Mouse (Mus musculus) ovary, postnatal 10 days (tissue): ENCODE measurements around the gene Col4a2.

Experiments used
- DNase-seq: peaks from one replicate; pipeline ENCODE4 v3.0.0; 2022; ENCODE audit warnings: low spot score

Gene Col4a2

DNA sequence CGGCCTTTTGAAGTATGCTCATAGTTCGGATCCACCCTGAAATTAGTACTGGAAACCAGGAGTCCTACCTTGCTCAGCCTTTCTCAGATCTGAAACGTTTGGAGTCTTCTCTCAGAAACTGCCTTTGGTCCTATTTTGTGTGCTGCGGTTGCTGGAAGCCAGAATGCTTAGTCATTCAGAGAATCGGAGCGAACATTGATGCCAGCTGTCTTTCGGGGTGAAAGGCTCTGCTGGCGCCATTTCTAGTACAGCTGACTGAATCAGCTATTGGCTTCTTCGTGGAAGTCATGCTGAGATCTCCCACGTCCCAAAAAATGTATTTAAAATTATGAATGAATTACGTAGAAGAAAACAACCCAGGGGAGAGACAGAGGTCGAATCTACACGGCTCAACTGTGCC is 105.2 kb downstream of the Col4a2 start:
- DNase-seq, result no peak

DNA sequence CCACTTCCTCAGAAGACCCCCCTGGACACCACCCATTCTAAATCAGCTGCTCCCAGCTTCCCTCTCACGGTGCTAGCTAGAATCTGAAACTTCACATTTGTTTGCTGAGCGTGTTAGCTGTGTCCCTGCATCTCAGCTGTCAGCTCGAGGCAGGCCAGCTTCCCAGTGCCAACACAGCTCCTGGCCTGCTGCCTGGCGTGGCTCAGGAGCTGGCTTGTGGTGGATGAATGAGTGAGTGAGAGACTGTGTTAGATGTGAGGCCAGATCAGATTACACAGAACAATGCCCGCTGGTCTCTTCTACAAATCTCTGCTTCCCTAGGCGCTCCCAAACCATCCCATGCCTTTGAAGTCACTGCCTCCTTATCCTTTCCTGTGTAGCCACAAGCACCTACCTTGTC is 106.6 kb downstream of the Col4a2 start:
- DNase-seq, result no peak

DNA sequence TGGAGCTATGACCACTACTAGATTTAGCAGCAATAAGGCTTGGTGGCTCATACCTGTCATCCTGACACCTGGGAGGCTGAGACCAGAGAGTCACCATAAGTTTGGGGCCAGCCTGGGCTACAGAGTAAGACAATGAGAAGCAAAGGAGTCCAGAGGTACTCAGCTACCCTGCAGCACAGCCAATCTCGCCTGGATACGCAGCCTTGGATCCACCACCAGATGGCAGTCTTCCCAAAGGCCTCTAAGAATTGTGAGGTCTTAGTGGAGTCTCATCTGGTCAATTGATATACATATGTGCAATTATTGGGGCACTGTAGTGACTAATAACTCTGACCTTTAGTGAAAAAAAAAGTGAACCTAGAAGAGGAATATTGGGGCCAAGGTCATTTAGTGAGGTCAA is 107.0 kb downstream of the Col4a2 start:
- DNase-seq, result no peak

DNA sequence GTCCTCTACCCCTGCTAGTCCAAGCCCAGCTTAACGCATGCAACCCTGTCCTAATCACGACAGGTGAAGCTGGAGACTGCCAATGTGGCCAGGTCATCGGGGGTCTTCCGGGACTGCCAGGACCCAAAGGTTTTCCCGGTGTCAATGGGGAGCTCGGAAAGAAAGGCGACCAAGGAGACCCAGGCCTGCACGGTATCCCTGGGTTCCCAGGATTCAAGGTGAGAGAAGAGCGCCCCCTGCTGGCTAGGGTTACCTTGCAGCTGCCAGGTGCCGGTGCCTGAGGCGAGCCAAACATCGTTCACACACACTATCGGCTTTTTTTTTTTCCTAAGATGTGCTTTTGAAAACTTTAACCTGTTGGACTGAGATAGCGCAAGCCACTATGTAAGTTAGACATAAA is 108.5 kb downstream of the Col4a2 start:
- DNase-seq, result peak; percentile 42

- no peak for DNase-seq
Observed at GRCm38 (mm10) chr8:11421968-11422367, 109.4 kb downstream of the Col4a2 start.

- no peak for DNase-seq
Observed at GRCm38 (mm10) chr8:11423091-11423490, 110.5 kb downstream of the Col4a2 start.

- no peak for DNase-seq
Observed at GRCm38 (mm10) chr8:11430688-11431087, 118.1 kb downstream of the Col4a2 start.

DNA sequence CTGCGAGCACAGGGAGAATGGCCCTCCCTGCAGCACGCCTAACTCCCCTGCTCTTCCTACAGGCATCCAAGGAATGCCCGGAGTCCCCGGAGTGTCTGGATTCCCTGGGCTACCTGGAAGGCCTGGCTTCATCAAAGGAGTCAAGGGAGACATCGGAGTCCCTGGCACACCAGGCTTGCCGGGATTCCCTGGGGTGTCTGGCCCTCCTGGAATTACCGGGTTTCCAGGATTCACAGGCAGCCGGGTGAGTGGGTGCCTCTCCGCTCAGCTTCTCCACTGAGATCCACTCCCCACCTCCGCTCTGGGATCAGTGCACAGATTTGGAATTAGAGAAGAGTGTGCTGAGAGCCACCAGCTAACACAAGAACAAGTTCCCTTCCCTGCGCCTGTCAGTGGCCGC is 125.3 kb downstream of the Col4a2 start:
- DNase-seq, result no peak

GRCm38 (mm10) chr8:11441291-11441690 is 128.7 kb downstream of the Col4a2 start:
- DNase-seq, result no peak

DNA sequence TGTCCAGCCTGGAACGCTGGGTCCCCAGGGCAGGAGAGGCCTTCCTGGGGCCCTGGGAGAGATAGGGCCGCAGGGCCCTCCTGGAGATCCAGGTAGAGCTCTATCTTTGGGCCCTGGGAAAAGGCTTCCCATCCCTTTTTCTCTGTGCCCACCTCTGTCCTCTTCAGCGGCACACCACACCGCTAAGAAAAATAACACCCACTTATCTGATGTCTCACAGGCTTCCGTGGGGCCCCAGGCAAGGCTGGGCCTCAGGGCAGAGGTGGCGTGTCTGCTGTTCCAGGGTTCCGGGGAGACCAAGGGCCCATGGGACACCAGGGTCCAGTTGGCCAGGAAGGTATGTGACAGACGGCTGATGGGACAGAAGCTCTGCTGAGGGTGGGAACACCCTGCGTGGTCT is 131.0 kb downstream of the Col4a2 start:
- DNase-seq, result no peak

DNA sequence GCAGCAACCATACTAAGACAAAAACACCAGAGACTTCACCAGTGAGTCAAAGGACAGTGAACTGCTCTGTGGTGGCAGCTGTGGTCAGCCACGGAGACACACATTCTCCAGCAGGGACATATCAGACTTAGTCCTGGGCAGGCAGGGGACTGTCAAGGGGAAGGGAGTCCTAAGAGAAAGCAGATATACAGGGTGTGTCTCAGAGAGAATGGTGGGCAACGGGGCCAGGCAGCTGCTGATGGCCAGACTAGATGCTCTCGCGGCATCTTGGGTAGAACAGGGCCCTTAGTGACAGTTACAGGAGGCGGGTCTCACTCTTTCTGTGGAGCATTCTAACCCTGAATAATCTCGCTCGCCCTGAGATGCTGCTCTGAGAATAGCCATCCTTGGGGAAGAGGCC is 131.6 kb downstream of the Col4a2 start:
- no peak for DNase-seq

- DNase-seq, result no peak
Observed at GRCm38 (mm10) chr8:11445790-11446189, 133.2 kb downstream of the Col4a2 start.

- DNase-seq, result no peak
Observed at GRCm38 (mm10) chr8:11447910-11448570, 135.4 kb downstream of the Col4a2 start.

GRCm38 (mm10) chr8:11450184-11451113 is 137.8 kb downstream of the Col4a2 start:
- DNase-seq, result no peak

GRCm38 (mm10) chr8:11452152-11452551 is 139.5 kb downstream of the Col4a2 start:
- DNase-seq, result no peak

GRCm38 (mm10) chr8:11452559-11452958 is 140.0 kb downstream of the Col4a2 start:
- DNase-seq, result no peak

DNA sequence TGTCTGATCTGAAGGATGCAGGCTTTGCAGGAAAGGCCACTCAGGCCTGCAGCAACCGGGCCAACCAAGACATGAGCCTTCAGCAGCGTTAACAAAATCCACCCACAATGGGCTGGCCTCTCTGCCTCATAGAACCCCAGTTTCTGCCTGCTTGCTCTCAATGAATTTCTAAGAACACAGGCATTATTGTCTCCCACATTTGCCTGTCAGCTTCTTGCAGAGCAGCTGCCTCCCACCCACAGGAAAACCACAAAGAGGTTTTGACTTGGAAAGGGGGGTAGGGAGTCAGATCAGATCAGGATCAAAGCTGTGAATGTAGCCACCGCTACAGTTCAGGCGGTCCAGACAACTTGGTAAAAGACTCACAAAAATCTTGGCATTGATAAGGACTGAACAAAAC is 140.4 kb downstream of the Col4a2 start:
- DNase-seq, result no peak

DNA sequence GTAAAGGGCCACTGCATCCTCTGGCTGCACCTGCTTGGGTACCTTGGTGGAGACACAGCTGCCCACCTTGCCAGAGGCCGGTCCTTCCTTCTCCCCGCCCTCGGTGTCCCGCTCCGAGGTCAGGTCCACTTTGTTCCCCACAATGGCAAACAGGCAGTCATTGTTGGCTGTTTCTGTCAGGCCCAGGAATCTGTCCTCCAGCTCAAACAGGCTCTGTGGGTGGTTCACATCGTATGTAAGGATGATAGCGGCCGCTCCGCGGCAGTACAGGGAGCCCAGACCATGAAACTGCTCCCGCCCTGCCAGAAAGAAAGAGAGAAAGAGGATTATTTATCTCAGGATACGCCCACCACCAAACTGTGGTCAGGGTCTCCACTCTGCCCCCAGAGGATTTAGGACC is 141.6 kb downstream of the Col4a2 start:
- no peak for DNase-seq

- no peak for DNase-seq
Observed at GRCm38 (mm10) chr8:11457278-11457677, 144.7 kb downstream of the Col4a2 start.

GRCm38 (mm10) chr8:11457981-11458836 is 145.6 kb downstream of the Col4a2 start:
- DNase-seq, result no peak

- no peak for DNase-seq
Observed at GRCm38 (mm10) chr8:11459016-11459415, 146.4 kb downstream of the Col4a2 start.

DNA sequence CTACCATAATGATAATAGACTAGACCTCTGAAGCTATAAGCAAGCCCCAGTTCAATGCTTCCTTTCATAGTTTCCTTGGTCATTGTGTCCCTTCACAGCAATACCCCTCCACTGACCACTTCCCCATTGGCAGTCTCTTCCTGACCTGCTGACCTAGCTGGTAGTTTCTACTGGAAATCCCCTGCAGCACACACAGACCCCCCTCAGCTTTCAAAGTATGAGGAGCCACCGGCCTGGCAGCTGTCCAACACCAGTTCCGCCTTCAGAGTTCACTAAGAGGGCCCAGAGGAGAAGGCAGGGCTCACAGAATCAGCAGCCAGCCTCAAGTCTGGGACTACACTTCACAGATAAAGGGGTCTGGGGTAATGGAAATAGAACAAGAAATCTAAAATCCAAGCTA is 148.3 kb downstream of the Col4a2 start:
- no peak for DNase-seq

GRCm38 (mm10) chr8:11461847-11462246 is 149.2 kb downstream of the Col4a2 start:
- no peak for DNase-seq
